Mouse (Mus musculus): ENCODE measurements at regions not wholly inside any gene's neighbourhood (a gene's known extent, or its start where the extent isn't known, plus 50 kb on each side); places are given as distances from the start of the nearest gene placed in this dataset.

DNA sequence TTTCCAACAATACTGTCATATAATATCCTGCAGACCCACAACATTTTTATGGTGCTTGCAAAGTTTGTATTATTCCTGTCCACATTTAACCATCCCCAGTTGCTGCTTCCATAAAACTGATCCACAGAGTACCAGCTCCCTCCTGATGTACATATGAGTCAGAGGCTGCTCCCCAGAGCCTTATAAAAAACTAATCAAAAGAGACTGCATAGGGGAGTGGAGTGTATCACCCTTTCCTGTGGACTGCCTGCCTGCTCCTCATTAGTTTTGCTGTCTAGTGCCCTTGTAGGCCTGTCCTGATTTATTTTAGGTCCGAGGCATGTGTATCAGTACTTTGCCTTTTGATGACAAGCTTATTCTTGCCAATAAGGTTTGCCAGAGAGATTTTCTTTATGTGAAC lies 310.9 kb upstream of the Gm5415 start:
- Histone ChIP-seq H3K36me3 (no peaks in the 10 kb centered on the region), H3K9me3 (no peaks in the 10 kb centered on the region), H3K4me1 (replicated peaks) (no peaks in the 10 kb centered on the region), H3K4me2 (replicated peaks) (no peak overlapping the region), H3K27me3 (no peaks in the 10 kb centered on the region), H3K4me3 (replicated peaks) (no peak overlapping the region), H3K27ac (no peak overlapping the region), H3K9ac (replicated peaks) (no peak overlapping the region)
- ATAC-seq, result no peak
- 75% methylated on average over 1 of the region's 1 CpGs for WGBS
